Mouse (Mus musculus): ENCODE measurements around the gene Robo4.

GRCm38 (mm10) chr9:37434932-37435331 is 33.2 kb downstream of the Robo4 start:
- TF ChIP-seq CTCF (IDR thresholded peaks at IDR 0.05) (no peak), POLR2A (IDR thresholded peaks at IDR 0.05; ENCODE audit: insufficient read depth, low read depth, low read length) (no peak), EP300 (IDR thresholded peaks at IDR 0.05; ENCODE audit: insufficient read depth, low read depth, low read length) (no peak)

Measured in heart, adult 2 months (tissue).